Mouse (Mus musculus): ENCODE measurements at regions not wholly inside any gene's neighbourhood (a gene's known extent, or its start where the extent isn't known, plus 50 kb on each side); places are given as distances from the start of the nearest gene placed in this dataset.

DNA sequence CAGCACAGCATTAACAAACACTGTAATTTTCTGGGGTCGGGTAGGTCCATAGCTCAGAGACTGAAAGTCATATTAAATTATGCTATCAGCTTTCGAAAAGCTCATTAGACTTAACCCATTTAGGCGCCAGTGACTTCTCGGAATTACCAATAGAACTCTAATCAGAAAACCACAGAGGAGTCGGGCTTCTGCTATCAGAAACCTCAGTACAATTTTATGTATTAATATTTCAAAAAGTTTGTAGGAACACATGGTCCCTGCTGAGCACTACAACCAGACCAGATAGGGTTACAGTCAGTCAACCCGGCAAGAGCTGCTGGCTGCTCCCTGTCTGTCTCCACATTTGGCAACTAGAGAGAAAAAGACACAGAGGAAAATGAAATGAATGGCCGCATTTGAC lies 647.3 kb upstream of the Pabpc4l start:
- DNase-seq (ENCODE audit: extremely low spot score in 1 of 2, low spot score in 1 of 2) = no peak

DNA sequence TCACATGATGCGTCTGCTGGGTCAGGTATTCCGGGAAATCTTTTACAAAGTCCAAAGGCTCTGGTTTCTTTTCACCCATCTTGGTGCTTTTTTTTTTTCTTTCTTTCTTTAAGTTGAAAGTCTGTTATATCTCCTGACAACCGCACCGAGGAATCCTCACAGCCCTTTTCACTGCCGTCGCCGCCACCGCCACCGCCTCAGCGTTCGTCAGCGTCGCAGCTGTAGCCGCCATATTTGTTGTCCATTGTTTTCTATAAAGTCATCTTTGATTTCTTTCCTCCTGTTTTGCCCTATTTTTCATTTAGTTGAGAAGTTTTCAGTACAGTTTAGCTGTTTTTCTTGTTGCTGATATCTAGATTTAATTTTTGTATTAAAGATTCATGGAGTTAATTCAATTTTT lies 603.5 kb upstream of the Pabpc4l start:
- DNase-seq (ENCODE audit: extremely low spot score in 1 of 2, low spot score in 1 of 2) = no peak

DNA sequence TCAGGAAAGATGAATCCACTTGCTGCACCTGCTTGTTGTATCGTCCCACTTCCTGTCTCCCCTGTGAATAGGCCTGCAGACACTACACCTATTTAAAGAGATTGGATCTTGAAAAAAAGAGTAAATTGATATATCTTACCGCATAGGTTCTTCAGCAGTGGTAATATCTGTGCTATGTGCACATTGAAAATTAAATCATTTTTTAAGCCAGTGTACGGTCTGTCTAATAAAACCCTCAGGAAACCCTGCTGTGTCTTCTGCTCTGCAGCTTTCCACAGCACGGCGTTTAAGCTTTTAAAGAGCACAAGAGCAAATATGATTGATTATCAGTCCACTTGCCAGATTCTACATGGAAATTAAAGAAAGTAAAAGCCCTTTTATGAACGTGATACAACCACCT lies 577.7 kb upstream of the Pabpc4l start:
- no peak for DNase-seq (ENCODE audit: extremely low spot score in 1 of 2, low spot score in 1 of 2)

DNA sequence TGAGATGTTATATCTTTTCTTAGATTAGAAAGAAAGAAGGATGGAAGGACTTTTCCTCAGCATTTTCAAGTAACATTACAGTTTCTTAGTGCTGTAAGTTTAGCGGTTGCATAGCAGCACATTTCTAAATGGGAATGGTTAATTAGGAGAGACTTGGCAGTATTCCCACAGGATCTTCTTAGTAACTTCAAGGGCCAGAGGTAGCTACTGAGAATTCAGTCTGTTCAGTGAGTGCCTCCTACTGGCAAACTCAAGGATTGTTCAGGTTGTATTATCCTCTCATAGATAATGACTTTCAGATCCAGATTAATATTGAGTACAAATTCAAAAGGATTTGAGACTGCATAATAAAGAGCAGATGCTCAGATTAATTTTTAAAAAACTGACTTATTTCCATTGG lies 571.3 kb upstream of the Pabpc4l start:
- peak in 1 of 2 experiments; percentile 38 for DNase-seq (ENCODE audit: extremely low spot score in 1 of 2, low spot score in 1 of 2)

DNA sequence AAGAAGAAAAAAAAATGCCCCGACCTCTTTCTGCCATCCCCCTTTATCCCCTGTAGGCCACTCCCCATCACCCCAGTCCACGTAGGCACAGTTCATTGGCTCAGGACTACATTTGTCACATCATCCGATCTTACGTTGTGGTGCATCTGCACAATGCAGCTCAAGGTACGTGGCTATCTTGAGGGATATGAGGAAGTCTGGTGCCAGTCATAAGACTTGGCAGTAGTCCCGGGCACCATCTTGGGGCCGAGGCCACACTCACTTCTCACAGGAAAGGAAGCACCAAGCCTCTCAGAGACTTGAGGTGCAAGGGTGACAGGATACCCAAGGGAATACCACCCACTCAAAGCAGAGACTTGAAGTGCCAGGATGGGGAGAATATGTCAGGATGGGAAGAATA lies 570.5 kb upstream of the Pabpc4l start:
- DNase-seq (ENCODE audit: extremely low spot score in 1 of 2, low spot score in 1 of 2) = no peak

DNA sequence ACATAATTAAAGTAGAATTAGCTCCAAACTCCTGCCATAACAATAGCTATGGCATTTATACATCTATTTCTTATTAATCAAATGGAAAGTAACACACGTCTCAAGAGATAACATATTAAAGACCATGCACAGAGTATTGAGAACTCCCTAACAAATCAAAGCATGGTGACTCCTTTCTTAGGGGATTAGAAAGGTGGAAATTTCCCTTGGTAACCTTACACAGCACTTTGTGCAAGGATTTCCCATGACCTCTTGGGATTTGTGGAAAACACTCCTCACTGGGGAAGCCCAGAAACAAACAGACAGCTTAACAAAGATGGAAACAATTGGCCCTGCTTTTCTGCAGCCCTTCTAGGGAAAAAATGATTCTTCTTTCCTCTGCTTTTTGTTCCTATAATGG lies 562.4 kb upstream of the Pabpc4l start:
- no peak for DNase-seq (ENCODE audit: extremely low spot score in 1 of 2, low spot score in 1 of 2)

DNA sequence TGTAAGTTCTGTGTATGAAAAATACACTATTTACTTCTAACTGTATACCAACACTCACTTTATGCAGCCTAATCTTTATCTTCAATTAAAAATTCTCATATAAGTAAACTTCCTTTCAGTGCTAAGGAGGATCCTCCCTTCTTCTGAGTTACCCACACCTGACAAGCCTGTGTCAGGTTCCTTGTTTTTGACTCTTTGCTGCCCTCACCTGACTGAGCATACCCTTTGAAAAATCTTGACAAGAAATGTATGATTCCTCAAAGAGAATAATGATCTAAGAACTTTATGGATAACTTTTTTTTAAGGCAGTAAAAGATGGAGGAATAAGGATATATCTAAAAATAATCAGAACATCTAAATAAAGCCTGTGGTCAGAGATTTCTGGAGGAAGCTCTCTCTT lies 550.9 kb upstream of the Pabpc4l start:
- DNase-seq (ENCODE audit: extremely low spot score in 1 of 2, low spot score in 1 of 2) = peak in 1 of 2 experiments; percentile 30

DNA sequence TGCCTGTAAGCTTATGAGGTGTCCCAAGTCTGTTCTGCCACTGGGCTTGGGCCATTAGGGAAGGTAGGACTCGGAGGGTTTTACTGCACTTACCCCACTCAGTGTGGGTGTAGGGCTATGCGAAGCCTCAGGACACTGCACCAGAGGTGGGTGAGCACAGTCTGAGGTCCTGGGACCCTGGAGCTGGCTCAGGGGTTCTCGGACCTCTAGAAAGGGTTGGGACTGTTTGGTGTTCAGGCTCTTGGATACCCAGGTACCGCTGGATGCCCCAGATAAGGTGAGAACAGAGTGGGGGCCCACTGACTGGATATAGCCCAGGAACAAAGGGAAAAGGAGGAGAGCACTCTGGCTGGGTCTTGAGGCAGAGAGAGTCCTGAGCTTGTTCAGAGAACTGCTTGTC lies 522.7 kb upstream of the Pabpc4l start:
- no peak for DNase-seq (ENCODE audit: extremely low spot score in 1 of 2, low spot score in 1 of 2)

DNA sequence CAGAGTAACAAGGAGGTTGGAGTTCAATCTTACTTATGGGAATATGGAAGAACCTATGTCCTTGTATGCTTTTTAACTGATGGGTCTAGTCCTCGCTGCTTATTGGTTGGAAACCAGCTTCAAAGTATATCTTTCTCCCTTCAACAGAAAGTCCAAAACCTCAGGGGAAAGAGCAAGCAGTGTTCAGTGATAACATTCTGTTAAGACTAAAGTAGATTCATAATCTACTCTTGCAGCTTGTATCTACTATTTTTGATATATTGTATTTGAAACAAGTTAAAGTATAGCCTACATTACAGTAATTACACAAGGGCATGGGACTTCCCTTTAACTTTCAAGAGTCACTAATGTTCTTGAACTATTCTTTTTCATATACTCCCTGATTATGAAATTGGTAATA lies 522.0 kb upstream of the Pabpc4l start:
- no peak for DNase-seq (ENCODE audit: extremely low spot score in 1 of 2, low spot score in 1 of 2)

DNA sequence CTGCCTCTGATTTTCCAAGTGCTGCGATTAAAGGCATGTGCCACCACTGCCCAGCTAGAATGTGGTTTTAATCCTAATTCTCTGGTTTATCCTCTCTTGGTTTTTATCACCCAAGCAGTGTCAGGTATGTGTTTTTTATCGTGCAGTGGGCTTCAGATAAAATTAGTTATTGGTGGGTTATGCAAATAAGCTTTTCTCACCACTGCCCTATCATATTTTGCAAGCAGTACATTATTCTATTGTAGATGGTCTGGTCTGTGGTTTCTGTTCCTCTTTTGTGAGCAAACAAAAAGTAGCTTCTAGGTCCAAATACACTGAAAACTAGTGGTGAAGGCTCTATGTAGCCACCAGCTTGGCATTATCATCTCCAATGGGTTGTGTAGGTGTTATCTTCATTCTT lies 503.4 kb upstream of the Pabpc4l start:
- DNase-seq (ENCODE audit: extremely low spot score in 1 of 2, low spot score in 1 of 2) = no peak

DNA sequence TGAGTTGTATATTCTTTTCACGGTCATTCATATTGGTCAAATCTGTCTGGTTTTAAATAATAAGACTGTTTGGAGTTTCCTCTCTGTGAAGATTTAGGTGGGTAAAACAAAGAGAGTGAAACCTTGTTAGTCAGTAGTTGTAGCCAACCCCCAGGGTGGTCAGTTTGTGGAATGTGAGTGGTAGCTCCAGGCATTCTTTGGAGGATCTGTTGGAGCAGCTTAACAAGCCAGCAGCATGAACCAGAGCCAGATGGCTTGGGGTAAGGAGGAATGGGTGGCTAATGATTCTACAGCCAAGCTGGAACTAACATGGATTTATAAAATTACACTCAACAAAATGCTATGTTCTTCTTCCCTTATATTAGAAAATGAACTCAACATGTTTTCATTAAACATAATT lies 489.7 kb upstream of the Pabpc4l start:
- DNase-seq (ENCODE audit: extremely low spot score in 1 of 2, low spot score in 1 of 2) = no peak

DNA sequence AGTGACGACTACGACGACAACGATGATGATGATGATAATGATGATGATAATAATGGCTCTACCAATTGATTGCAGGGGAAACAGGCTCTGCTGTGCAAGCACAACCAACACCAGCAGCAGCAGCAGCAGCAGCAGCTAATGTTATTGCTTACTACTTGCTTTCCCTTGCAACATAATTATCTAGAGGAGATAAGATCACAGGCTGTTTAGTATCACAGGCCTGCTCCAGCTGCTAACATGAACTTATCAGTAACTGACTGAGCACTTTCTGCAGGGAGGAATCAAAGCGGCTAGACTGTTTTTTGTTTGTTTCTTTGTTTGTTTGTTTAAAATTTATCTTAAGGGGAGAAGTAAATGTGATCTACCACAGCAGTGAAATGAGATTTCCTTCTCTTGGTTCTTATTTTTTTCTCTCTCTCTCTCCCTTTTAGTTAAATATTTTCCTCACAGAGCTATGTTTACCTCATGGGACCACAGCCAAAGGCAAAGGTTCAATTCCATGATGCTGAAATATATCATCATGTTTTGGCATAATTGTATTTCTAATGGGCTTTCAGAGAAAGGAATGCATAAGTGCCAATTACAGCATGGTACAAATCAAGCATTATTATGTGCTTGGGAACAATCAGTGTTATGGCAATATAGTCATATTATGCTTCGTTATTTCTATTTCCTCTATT lies 443.2 kb upstream of the Pabpc4l start:
- no peak for DNase-seq (ENCODE audit: extremely low spot score in 1 of 2, low spot score in 1 of 2)

DNA sequence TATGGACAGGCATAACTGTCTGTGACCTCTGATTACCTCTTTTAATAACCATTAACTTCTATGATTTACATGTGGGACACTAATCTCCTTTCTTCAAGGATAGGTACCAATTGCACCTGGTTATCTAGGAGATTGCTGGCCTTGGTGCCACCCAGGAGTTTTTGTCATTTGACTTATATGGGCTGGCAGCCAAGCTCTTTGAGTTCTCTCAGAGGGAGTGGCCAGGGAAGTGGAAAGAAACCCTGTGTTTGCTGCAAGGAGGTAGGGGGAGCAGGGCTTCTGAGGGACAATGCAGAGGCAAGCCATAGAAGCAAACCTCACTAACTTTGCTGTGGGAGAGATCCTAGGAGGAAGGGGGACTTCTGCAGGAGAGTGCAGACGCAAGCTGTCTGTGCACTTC lies 427.8 kb upstream of the Pabpc4l start:
- DNase-seq (ENCODE audit: extremely low spot score in 1 of 2, low spot score in 1 of 2) = no peak

DNA sequence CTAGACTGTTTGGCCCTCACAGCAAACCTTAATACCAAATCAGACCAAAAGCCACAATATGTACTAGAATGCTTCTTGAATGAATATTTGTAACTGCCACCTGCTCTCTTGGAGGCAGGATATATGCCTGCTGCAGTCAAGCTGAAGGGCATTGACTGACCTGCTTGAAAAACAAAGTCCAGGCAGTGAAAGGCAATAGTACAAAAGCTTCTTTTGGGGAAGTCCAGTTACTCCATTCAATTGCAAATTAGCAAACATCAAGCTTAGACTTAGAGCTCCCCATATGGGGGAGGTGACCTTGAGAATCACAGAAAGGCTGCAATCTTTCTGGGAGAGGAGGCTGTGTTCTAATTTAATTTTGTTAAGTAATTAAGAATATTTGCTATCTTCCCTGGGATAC lies 422.9 kb upstream of the Pabpc4l start:
- DNase-seq (ENCODE audit: extremely low spot score in 1 of 2, low spot score in 1 of 2) = no peak

DNA sequence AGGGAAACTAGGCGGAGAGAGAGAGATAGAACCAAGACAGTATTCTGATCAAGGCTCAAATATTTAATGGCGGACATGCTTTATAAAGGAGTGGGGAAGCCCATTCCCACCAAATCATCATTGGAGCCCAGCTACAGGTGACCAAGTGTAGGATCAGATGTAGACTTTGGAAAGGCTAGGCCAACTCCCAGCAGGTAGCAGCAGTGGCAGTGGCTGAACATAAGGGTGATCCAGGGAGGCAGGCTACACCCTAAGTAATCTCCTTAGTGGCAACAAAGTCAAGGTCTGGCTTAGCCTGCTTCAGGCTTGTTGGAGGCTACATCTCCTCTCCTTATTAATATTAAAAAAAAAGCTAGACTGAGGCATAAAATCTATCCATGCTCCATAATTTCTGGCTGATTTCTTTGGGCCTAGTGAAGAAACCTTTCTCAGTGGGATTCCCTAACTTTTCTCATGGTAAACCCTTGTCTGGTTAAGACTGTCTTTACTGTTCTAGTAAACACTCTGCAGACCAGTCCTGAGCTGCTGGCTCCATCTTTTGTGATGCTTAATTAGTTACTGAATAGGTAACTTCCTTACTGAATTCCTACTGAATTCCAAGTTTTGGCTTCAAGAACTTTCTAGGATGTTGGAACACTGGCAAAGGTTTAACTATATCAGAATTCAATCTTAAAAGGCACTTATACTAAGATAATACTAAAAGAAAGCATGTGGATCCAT lies 421.7 kb upstream of the Pabpc4l start:
- DNase-seq (ENCODE audit: extremely low spot score in 1 of 2, low spot score in 1 of 2) = no peak

DNA sequence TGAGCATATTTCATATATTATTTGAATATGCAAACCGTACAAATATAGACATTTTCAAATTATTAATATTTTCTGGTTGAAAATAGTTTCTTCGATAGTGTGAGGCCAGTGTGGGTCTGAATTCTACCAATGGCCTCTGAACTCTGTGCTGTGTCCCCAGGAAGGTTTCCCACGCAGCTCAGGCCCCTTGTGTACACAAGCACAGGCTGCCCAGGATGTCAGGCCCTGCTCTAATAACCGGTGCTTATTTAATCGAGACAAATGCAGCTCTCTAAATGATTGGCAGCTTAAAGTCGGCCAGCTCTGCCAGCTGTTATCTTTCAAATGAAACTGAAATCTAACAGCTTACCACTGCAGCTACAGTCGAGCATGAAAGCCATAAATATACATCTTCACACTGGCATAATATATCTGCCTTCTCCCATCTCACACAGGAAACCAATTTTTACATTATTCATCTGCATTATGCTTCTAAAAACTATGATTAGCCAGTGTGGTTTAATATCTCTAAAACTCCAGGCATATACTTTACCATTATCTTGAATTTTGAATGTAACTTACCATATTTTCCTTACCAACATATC lies 400.5 kb upstream of the Pabpc4l start:
- DNase-seq (ENCODE audit: extremely low spot score in 1 of 2, low spot score in 1 of 2) = peak in 1 of 2 experiments; percentile 0

DNA sequence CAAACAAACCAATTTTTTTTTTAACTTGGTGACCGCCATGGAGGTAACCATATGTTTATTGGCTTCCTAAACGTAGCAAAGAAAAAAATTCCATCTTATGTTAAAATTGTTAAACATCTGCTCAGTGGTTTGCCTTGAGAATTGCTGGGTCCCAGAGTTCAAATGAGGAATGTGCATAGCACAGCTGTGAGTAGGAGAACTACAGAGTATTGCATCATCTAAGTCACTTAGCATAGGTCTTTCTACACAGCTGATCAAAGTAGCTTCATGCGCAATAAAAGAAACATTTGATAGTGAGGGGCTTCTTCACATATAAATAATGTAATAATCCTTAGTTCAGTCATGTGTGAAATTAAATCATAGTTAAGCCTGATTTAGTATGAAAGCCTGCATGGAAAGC lies 380.7 kb upstream of the Pabpc4l start:
- no peak for DNase-seq (ENCODE audit: extremely low spot score in 1 of 2, low spot score in 1 of 2)
